Mouse (Mus musculus): Measurements from ENCODE around the gene Fabp3. TPM values are rescaled to one million over a fixed set of nuclear protein-coding genes. Genes with fewer than 3 reads are reported as not detected.

Fabp3 gene
- total and polyA plus RNA-seq, 2 experiments, result 4.2 TPM; not detected in 1

DNA sequence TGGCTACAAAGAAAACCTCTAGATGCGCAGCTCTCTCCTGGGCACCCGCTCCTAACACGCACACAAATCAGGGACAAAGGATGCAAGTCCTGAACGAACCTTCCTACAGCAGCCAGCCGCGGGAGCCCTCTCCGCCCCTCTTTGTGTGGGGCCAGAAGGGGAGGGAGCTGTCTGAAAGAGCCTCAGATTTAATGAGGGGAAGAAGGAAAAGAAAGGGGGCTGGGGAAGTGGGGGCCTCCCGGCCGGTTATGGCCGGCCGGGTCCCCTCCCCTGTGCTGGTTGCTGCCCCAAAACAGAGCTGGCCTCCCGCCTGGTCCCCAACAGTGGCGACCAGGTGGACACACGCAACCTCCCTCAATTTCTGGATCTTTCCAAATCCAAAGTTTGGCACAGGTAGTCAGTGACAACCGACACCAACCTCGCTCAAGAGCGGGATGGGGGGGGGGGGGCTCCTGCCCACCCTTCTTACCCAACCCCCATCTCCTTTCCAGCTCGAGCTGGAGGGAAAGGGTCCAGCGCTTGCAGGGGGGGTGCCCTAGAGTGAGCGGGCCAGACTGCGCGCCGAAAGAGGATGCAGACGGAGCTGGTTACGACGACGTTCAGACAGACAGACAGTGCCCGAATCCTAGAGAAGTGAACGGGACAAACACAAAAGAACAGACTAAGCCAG is 33.9 kb upstream of the Fabp3 start:
- no peaks in the 10 kb centered on the region for H3K36me3 ChIP-seq (ENCODE audit: control insufficient read depth, insufficient read depth, low read length)
- TF ChIP-seq POLR2A (IDR thresholded peaks at IDR 0.05; ENCODE audit: extremely low read depth, insufficient read depth, low read length), result no peak
- no peak for TF ChIP-seq CTCF (IDR thresholded peaks at IDR 0.05; ENCODE audit: low read depth, low read length)
- H3K9ac ChIP-seq (ENCODE audit: low read depth, low read length), result peak overlapping the region; percentile 65
- DNase-seq (ENCODE audit: extremely low read depth, low read depth, low spot score), result no peak
- peaks cover 9% of the 10 kb centered on the region for H3K4me1 ChIP-seq (ENCODE audit: control insufficient read depth, insufficient read depth, low read length)
- H3K79me2 ChIP-seq (ENCODE audit: control insufficient read depth, insufficient read depth, low read length), result no peaks in the 10 kb centered on the region; the same call in 1 of the 2 replicates
- H3K27me3 ChIP-seq (ENCODE audit: control insufficient read depth, insufficient read depth, low read length), result no peaks in the 10 kb centered on the region
- no peak overlapping the region for H3K27ac ChIP-seq (replicated peaks; ENCODE audit: insufficient read depth, low read depth, low read length)
- WGBS, result 12% methylated on average over 29 of the region's 29 CpGs
- peak overlapping the region; percentile 70 for H3K4me3 ChIP-seq (ENCODE audit: insufficient read depth, low read depth, low read length)

DNA sequence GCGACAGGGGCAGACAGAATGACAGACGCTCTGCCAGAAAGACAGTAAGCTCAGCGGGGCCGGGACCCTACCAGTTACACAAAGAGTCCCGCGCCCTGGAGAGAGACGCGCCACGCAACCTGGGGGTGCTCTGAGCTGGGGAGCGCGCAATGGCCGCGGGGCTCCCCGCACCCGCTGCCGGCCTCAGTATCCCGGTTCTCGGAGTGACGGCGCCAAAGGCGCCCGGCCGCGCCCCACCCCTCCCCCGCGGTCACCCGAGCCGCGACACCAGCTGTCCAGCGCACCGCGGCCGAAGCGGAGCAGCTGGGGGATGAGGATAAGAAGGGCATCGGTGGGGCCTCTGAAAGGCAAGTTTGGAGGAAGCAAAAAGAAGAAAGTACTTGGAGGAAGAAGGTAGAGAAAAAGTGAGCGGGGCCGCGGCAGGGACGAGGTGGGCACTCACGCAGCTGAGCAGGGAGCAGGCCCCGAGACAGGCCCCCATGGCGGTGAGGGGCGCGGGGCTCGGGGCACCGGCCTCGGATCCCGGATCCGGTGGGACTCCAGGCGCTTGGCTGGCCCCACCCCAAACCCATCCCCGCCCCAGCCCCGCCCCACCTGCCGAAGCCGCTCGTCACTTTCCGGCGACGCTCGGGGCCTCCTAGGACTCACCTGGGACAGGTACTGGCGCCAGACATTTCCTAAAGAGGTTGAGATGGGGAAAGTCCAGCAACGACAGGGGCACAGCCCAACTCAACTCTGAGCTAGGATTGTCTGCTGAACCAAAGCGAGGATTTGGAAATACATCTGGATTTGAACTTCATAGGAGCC is 33.2 kb upstream of the Fabp3 start:
- H3K9ac ChIP-seq (ENCODE audit: low read depth, low read length), result peak overlapping the region; percentile 65
- DNase-seq (ENCODE audit: extremely low read depth, low read depth, low spot score), result no peak
- H3K79me2 ChIP-seq (ENCODE audit: control insufficient read depth, insufficient read depth, low read length), result no peaks in the 10 kb centered on the region; the same call in 1 of the 2 replicates
- WGBS, result 4% methylated on average over 61 of the region's 62 CpGs
- TF ChIP-seq CTCF (IDR thresholded peaks at IDR 0.05; ENCODE audit: low read depth, low read length), result no peak
- TF ChIP-seq POLR2A (IDR thresholded peaks at IDR 0.05; ENCODE audit: extremely low read depth, insufficient read depth, low read length), result no peak
- H3K4me1 ChIP-seq (ENCODE audit: control insufficient read depth, insufficient read depth, low read length), result peaks cover 9% of the 10 kb centered on the region
- peak overlapping the region; percentile 70 for H3K4me3 ChIP-seq (ENCODE audit: insufficient read depth, low read depth, low read length)
- no peak overlapping the region for H3K27ac ChIP-seq (replicated peaks; ENCODE audit: insufficient read depth, low read depth, low read length)
- H3K36me3 ChIP-seq (ENCODE audit: control insufficient read depth, insufficient read depth, low read length), result no peaks in the 10 kb centered on the region
- H3K27me3 ChIP-seq (ENCODE audit: control insufficient read depth, insufficient read depth, low read length), result no peaks in the 10 kb centered on the region

- H3K9ac ChIP-seq (ENCODE audit: low read depth, low read length), result no peak overlapping the region
- TF ChIP-seq CTCF (IDR thresholded peaks at IDR 0.05; ENCODE audit: low read depth, low read length) (no peak), POLR2A (IDR thresholded peaks at IDR 0.05; ENCODE audit: extremely low read depth, insufficient read depth, low read length) (no peak)
- H3K4me3 ChIP-seq (ENCODE audit: insufficient read depth, low read depth, low read length), result no peak overlapping the region
- H3K27ac ChIP-seq (replicated peaks; ENCODE audit: insufficient read depth, low read depth, low read length), result no peak overlapping the region
- DNase-seq (ENCODE audit: extremely low read depth, low read depth, low spot score), result no peak
- WGBS, result 65% methylated on average over 5 of the region's 5 CpGs
- H3K4me1 ChIP-seq (ENCODE audit: control insufficient read depth, insufficient read depth, low read length), result peaks cover 9% of the 10 kb centered on the region
- no peaks in the 10 kb centered on the region for H3K36me3 ChIP-seq (ENCODE audit: control insufficient read depth, insufficient read depth, low read length)
- no peaks in the 10 kb centered on the region for H3K27me3 ChIP-seq (ENCODE audit: control insufficient read depth, insufficient read depth, low read length)
- no peaks in the 10 kb centered on the region; the same call in 1 of the 2 replicates for H3K79me2 ChIP-seq (ENCODE audit: control insufficient read depth, insufficient read depth, low read length)
Observed at GRCm38 (mm10) chr4:130275823-130276105, 32.6 kb upstream of the Fabp3 start.

GRCm38 (mm10) chr4:130276573-130277176 is 31.7 kb upstream of the Fabp3 start:
- H3K36me3 ChIP-seq (ENCODE audit: control insufficient read depth, insufficient read depth, low read length), result no peaks in the 10 kb centered on the region
- DNase-seq (ENCODE audit: extremely low read depth, low read depth, low spot score), result peak; percentile 65
- no peaks in the 10 kb centered on the region; the same call in 1 of the 2 replicates for H3K79me2 ChIP-seq (ENCODE audit: control insufficient read depth, insufficient read depth, low read length)
- no peak overlapping the region for H3K27ac ChIP-seq (replicated peaks; ENCODE audit: insufficient read depth, low read depth, low read length)
- no peak overlapping the region for H3K4me3 ChIP-seq (ENCODE audit: insufficient read depth, low read depth, low read length)
- WGBS, result 19% methylated on average over 7 of the region's 7 CpGs
- no peak overlapping the region for H3K9ac ChIP-seq (ENCODE audit: low read depth, low read length)
- no peak for TF ChIP-seq CTCF (IDR thresholded peaks at IDR 0.05; ENCODE audit: low read depth, low read length)
- TF ChIP-seq POLR2A (IDR thresholded peaks at IDR 0.05; ENCODE audit: extremely low read depth, insufficient read depth, low read length), result no peak
- H3K4me1 ChIP-seq (ENCODE audit: control insufficient read depth, insufficient read depth, low read length), result peaks cover 9% of the 10 kb centered on the region
- no peaks in the 10 kb centered on the region for H3K27me3 ChIP-seq (ENCODE audit: control insufficient read depth, insufficient read depth, low read length)

GRCm38 (mm10) chr4:130279105-130279504 is 29.3 kb upstream of the Fabp3 start, which contains the start of gene Serinc2:
TSS of gene Serinc2 (minus strand) at chr4:130279205.
- DNase-seq (ENCODE audit: extremely low read depth, low read depth, low spot score), result no peak

More at GRCm38 (mm10) chr4:130279105-130279504, 29.3 kb upstream of the Fabp3 start, which contains the start of gene Serinc2:
- no peak within 1 kb of the TSS for H3K27ac ChIP-seq (replicated peaks; ENCODE audit: insufficient read depth, low read depth, low read length)
- H3K36me3 ChIP-seq (ENCODE audit: control insufficient read depth, insufficient read depth, low read length), result no peaks in the 10 kb centered on the region
- 85% methylated on average over 2 of the region's 2 CpGs for WGBS
- TF ChIP-seq POLR2A (IDR thresholded peaks at IDR 0.05; ENCODE audit: extremely low read depth, insufficient read depth, low read length), result no peak
- H3K4me3 ChIP-seq (ENCODE audit: insufficient read depth, low read depth, low read length), result no peak within 1 kb of the TSS
- peaks cover 9% of the 10 kb centered on the region for H3K4me1 ChIP-seq (ENCODE audit: control insufficient read depth, insufficient read depth, low read length)
- H3K79me2 ChIP-seq (ENCODE audit: control insufficient read depth, insufficient read depth, low read length), result no peaks in the 10 kb centered on the region; the same call in 1 of the 2 replicates
- H3K27me3 ChIP-seq (ENCODE audit: control insufficient read depth, insufficient read depth, low read length), result no peaks in the 10 kb centered on the region
- H3K9ac ChIP-seq (ENCODE audit: low read depth, low read length), result no peak within 1 kb of the TSS
